Mouse (Mus musculus) thymus, adult 18-20 months (tissue): Measurements from ENCODE around the gene Fgfr2.
"Not testable (repeated sequence)": the region's sequence is repeated elsewhere in the genome, so short reads cannot be mapped to it uniquely, and the experiment has no call there.

ENCODE experiments used
- DNase-seq, 2 experiments: peaks; one replicate each; pipeline ENCODE4 v3.0.0; 2022; ENCODE audit warnings: mixed read lengths in 2 of 2

The Fgfr2 gene

DNA sequence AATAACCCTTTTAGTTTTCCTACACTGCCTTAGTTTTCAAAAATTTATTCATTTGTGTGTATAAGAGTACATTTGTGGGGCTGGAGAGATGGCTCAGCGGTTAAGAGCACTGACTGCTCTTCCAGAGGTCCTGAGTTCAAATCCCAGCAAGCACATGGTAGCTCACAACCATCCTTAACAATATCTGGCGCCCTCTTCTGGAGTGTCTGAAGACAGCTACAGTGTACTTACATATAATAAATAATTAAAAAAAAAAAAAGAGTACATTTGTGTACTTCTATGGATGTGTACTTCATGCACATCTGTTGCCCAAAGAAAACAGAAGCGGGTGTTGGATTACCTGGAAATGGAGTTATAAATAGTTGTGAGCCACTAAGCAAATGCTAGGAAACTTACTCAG is 2644.1 kb downstream of the Fgfr2 start:
- DNase-seq, result not testable (repeated sequence)

DNA sequence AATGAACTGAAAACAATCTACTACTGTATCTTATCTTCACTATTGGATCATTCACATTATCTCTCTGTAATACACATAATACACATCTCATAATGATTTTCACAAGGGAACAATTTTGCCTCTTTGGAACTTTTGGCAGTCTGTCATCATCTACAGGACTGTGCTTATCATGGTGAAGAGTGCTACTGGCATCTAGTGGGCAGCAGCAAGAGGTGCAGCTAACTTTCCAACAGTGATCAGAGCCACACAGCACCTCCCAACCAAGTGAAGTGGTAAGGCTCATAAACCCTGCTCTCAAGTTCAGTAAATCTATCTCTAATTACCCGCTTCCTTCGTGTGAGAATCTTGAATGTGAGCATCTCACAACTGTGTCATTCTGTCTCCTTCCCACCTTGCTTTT is 2647.2 kb downstream of the Fgfr2 start:
- DNase-seq, result no peak

DNA sequence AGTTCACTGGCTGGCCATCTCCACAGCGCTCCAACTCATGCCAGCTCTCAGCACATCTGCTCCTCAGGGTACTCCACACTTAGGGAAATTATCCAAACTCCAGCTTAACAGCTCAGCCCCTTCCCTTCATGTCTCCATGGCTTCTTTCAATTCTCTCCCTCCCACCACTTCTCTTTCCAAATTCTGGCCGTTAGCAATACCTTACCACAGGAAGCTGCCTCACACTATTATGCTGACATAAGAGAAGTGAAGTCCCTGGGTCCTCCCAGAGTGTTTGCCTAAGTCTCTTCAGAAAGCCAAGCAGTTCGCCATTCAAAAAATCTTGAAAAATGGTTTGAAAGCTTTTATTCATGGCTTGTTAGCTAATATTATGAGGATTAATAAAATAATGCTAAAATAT is 2649.3 kb downstream of the Fgfr2 start:
- DNase-seq, result no peak

DNA sequence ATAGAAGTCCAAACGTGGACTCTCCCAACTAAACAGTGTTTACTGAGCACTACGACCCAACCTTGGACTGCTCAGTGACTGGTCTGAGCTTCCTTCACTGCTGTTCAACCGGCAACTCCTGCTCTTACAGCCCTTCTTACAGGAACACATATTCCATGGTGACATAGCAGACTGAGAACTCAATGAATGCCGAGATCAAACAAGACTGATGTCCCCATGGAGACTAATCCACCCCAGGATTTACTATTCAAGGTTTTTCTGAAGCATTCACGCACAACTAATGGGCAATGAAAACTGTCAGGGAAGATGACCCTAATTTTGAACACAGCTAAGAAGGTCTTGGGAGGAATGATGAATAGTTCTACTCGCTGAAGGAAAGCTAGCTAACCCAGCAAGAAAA is 2650.5 kb downstream of the Fgfr2 start:
- no peak for DNase-seq

- DNase-seq, result no peak
Observed at GRCm38 (mm10) chr7:130471045-130471444, 2652.1 kb downstream of the Fgfr2 start.

GRCm38 (mm10) chr7:130455587-130456246 is 2667.4 kb downstream of the Fgfr2 start:
- DNase-seq, result no peak

GRCm38 (mm10) chr7:130454226-130454625 is 2668.9 kb downstream of the Fgfr2 start:
- DNase-seq, result no peak

- no peak for DNase-seq
Observed at GRCm38 (mm10) chr7:130435776-130436175, 2687.4 kb downstream of the Fgfr2 start.

GRCm38 (mm10) chr7:130432141-130432540 is 2691.0 kb downstream of the Fgfr2 start:
- no peak for DNase-seq

DNA sequence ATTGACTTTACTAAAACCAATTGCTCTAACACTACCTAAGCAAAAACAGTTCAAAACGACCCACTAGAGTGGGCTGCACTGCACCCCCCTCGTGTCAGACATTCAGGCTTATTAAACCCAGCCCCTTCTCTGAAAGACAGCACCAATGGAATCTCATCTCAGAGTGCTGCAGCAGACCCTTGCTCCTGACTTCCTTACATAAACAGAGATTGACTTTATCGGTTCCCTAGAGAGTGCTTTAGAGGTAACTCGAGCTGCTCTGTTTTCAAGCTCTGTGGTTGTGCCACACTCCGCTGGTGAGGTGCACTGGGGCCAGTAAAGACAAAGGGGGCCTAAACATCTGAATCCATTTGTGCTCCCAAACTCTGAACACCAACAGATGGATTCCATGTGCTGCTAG is 2696.6 kb downstream of the Fgfr2 start:
- no peak for DNase-seq

DNA sequence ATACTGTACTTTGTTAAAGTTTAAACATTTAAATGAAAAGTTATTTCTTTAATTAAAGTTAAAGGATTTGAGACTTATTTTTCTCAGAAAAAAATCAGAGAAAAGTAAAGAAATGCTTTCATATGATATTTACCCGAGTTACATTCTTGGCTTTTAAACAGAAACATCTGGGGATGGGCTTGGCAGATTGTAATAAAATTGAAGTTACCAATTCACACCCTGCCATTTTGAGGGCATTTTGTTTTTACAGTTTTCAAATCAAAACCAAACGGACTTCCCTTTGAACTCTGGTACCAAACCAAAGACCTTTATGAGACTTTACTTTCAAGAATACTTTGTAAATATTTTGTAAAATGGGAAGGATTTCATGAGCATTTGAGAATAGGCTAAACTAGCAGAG is 2697.2 kb downstream of the Fgfr2 start:
- DNase-seq, result no peak

- DNase-seq, result no peak
Observed at GRCm38 (mm10) chr7:130419961-130420360, 2703.2 kb downstream of the Fgfr2 start.

DNA sequence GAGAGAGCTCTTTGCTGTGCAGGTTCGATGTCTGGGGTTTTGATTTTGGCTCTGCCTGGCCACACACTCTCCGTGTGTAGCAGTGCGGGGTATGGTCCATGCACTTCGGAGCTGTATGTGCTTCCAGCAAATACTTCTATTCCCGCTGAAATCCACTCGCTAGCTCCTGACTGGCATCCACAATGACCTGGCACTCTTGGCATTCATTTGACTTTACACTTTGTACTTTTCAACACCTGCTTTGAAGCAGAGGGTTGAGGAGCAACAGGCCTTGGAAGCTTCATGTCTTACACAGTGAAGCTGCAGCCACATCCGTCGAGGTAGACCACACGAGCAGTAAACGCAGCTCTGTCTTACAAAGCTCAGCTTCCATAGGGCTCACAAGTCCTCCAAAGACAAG is 2715.5 kb downstream of the Fgfr2 start:
- DNase-seq, result no peak

DNA sequence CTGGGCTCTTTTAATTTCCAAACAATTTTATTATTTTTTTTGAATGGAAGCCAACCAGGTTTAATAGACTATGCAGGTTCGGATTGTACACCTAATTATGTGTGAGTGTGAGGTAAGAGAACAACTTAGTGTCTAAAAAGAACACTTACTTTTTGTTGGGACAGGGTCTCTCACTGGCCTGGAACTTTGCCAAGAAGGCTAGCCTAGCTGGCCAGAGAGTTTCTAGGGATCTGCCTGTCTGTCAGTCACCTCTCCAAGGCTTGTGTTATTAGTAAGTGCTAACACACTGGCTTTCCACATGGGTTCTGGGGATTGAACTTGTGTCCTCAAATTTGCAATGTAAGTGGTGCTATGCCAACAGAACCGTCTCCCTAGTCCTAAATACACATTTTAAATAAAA is 2719.8 kb downstream of the Fgfr2 start:
- no peak for DNase-seq

DNA sequence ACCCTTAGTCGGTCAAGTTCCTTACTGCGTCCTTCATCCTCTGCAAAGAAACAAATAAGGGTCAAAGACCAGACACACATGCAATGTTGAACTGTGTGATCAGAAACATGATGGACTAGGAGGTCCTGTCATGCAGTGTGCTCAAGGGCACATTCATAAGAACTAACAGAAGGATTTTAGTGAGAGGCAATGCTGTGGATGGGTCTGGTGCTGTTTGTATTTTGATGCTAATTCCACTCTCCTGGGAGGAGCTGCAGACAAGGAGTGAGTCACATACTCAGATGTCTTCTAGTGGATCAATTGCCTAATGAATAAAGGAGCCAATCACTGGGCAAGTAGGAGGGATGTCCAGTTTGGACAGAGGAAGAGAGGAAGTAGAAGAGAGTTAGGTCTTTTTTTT is 2728.5 kb downstream of the Fgfr2 start:
- no peak for DNase-seq

DNA sequence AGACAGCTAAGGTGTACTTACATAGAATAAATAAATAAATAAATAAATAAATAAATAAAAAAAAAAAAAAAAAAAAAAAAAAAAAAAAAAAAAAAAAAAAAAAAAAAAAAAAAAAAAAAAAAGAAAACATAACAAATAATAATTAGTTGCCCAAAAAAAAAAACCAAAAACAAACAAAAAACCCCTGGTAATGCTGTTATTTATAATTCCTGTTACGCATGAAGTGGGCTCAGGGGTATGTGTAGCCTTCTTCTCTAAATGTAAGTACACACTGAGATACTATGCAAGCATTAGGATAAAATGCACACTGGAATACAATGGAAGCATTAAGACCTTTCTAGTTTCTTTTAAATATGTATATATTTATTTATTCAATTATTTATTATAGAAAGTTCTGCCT is 2733.1 kb downstream of the Fgfr2 start:
- DNase-seq, result not testable (repeated sequence)

GRCm38 (mm10) chr7:130386308-130386707 is 2736.8 kb downstream of the Fgfr2 start:
- no peak for DNase-seq

DNA sequence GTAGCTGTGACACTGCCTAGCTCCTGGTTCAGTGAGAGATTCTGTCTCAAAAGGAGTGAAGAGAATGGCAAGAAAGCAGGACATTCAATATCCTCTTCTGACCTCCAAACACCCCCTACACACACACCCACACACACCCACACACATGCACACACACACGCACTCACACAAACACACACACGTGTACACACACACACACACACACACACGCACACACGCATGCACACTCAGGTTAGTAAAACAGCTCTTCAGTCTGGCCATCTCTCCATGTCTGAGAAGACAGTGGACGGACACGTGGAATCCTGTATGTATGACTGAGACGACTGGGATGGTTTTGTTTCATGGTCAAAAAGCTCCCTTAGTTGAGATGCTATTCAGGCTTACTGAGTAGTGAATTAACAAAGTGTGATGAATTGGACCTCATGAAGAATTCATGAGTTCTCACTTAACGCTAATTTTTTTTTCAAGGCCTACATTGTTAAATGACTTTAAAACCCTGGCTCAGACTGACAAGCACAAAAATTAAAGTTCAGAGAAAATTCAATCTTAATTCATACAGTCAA is 2737.3 kb downstream of the Fgfr2 start:
- no peak for DNase-seq

- DNase-seq, result no peak
Observed at GRCm38 (mm10) chr7:130382126-130382525, 2741.0 kb downstream of the Fgfr2 start.

- no peak for DNase-seq
Observed at GRCm38 (mm10) chr7:130381387-130381951, 2741.7 kb downstream of the Fgfr2 start.

GRCm38 (mm10) chr7:130380769-130381355 is 2742.3 kb downstream of the Fgfr2 start:
- DNase-seq, result no peak

- DNase-seq, result no peak
Observed at GRCm38 (mm10) chr7:130380367-130380766, 2742.8 kb downstream of the Fgfr2 start.

DNA sequence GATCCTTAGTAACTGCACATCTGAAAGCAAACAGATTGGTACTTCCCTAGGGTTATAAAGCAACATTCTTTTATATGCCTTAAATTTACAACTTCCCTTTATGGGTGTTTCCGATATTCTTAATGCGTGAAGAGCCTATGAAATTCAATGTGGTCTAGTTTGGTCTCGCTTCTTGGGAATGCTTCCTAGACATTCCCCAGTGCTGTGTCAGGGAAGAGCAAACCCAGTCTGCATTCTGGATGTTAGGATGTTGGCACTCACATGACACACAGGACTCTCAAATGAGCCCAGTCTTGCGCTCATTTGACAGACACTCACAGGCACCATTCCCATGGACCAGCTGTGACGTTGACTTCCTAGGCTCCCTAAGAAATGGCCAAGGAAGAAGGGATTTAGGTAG is 2743.3 kb downstream of the Fgfr2 start:
- no peak for DNase-seq

DNA sequence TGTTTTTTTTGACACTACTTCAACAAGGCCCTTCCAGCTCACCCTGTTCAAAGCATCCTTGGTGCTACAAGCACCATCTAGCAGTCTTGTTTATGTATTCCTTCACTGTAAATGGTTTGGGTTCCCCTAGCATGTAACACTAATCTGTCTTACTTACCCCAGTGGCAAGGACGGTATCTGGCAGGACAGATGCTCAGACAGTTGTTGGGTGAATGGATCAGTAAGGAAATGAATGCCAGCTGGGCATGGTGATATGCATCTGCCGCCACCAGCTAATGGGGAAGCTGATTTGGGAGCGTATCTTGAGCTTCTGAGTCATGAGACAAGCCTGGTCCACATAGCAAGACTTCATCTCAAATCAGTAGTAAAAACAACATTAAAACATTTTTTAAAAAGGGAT is 2744.8 kb downstream of the Fgfr2 start:
- no peak for DNase-seq
